Mouse (Mus musculus): ENCODE results near the gene Trpd52l3. TPM values are rescaled to one million over a fixed set of nuclear protein-coding genes. Genes with fewer than 3 reads are reported as not detected.

Trpd52l3 gene
- polyA plus RNA-seq, 1 experiment: not detected

GRCm38 (mm10) chr19:30029894-30030635 is 26.5 kb downstream of the Trpd52l3 start, which contains the start of gene Uhrf2:
Gene Uhrf2, plus strand, starts transcription at chr19:30030513.
- DNase-seq (ENCODE audit: low spot score): peak; percentile 93

GRCm38 (mm10) chr19:30030636-30031467 is 27.3 kb downstream of the Trpd52l3 start:
- no peak for DNase-seq (ENCODE audit: low spot score)

- DNase-seq (ENCODE audit: low spot score): no peak
Observed at GRCm38 (mm10) chr19:30031468-30031931, 27.9 kb downstream of the Trpd52l3 start.

GRCm38 (mm10) chr19:30032206-30032605 is 28.6 kb downstream of the Trpd52l3 start:
- no peak for DNase-seq (ENCODE audit: low spot score)

- DNase-seq (ENCODE audit: low spot score): no peak
Observed at GRCm38 (mm10) chr19:30035361-30035760, 31.8 kb downstream of the Trpd52l3 start.

- DNase-seq (ENCODE audit: low spot score): no peak
Observed at GRCm38 (mm10) chr19:30043691-30044090, 40.1 kb downstream of the Trpd52l3 start.

GRCm38 (mm10) chr19:30044630-30045029 is 41.0 kb downstream of the Trpd52l3 start:
- no peak for DNase-seq (ENCODE audit: low spot score)

- no peak for DNase-seq (ENCODE audit: low spot score)
Observed at GRCm38 (mm10) chr19:30045857-30046256, 42.3 kb downstream of the Trpd52l3 start.

- DNase-seq (ENCODE audit: low spot score): no peak
Observed at GRCm38 (mm10) chr19:30050584-30050983, 47.0 kb downstream of the Trpd52l3 start.

GRCm38 (mm10) chr19:30051479-30051878 is 47.9 kb downstream of the Trpd52l3 start:
- no peak for DNase-seq (ENCODE audit: low spot score)

- DNase-seq (ENCODE audit: low spot score): no peak
Observed at GRCm38 (mm10) chr19:30054218-30054617, 50.6 kb downstream of the Trpd52l3 start.

Other genes starting within 250 kb of the Trpd52l3 start
- 17.4 and 19.8 TPM in 2 replicates for gene 9930021J03Rik, start 197.8 kb upstream of the Trpd52l3 start, polyA plus RNA-seq (2012; rRNA removed)
- gene Ranbp6, start 190.8 kb upstream of the Trpd52l3 start, polyA plus RNA-seq (2012; rRNA removed): 10.4 and 10.6 TPM in 2 replicates
- gene Il33, start 78.7 kb upstream of the Trpd52l3 start, polyA plus RNA-seq (2012; rRNA removed): 19.5 and 24.4 TPM in 2 replicates
- 49.3 and 56.0 TPM in 2 replicates for gene Uhrf2, start 26.7 kb downstream of the Trpd52l3 start, polyA plus RNA-seq (2012; rRNA removed)
- gene Gldc, start 171.6 kb downstream of the Trpd52l3 start, polyA plus RNA-seq (2012; rRNA removed): 32.5 and 39.4 TPM in 2 replicates
- gene Mbl2, start 229.2 kb downstream of the Trpd52l3 start, polyA plus RNA-seq (2012; rRNA removed): 0.06 TPM in 1 of 2 replicates, not detected in the other

Measured in urinary bladder, adult 2 months (tissue).